Mouse (Mus musculus) intestine, embryonic 14.5 days (tissue): ENCODE results near the gene Rasal2. TPM values are rescaled to one million over a fixed set of nuclear protein-coding genes. Genes with fewer than 3 reads are reported as not detected.

ENCODE experiments used
- ATAC-seq: fragments of 200-750 bp; cut with Nextera tagmentation; replicated peaks from 2 replicates; pipeline ENCODE4 v1.8.0; 2017; ENCODE audit warnings: low read depth, moderate number of reproducible peaks, moderate TSS enrichment, moderate library complexity; ENCODE audit not compliant: low FRiP score, low TSS enrichment
- DNase-seq: peaks from one replicate; pipeline ENCODE4 v3.0.0-alpha.2; 2018; ENCODE audit warnings: low spot score
- H3K27ac ChIP-seq: fragments of 300-500 bp; sonication (generic); 2 replicates; pipeline ENCODE4 v1.5.1; 2014; ENCODE audit warnings: low read depth, mild to moderate bottlenecking, control low read depth
- H3K27me3 ChIP-seq: fragments of 300-500 bp; sonication (generic); replicated peaks from 2 replicates; pipeline ENCODE4 v1.6.1; 2014; ENCODE audit warnings: low read length, control low read depth; ENCODE audit not compliant: control insufficient read depth, insufficient read depth
- H3K36me3 ChIP-seq: fragments of 300-500 bp; sonication (generic); 2 replicates; pipeline ENCODE4 v1.6.1; 2014; ENCODE audit warnings: low read length, control low read depth; ENCODE audit not compliant: control insufficient read depth, insufficient read depth
- H3K4me1 ChIP-seq: fragments of 300-500 bp; sonication (generic); replicated peaks from 2 replicates; pipeline ENCODE4 v1.6.1; 2014; ENCODE audit warnings: low read length, control low read depth, mixed read lengths; ENCODE audit not compliant: control insufficient read depth, insufficient read depth
- H3K4me2 ChIP-seq: fragments of 300-500 bp; sonication (generic); 2 replicates; pipeline ENCODE4 v1.6.1; 2014; ENCODE audit warnings: low read length
- H3K4me3 ChIP-seq: fragments of 300-500 bp; sonication (generic); 2 replicates; pipeline ENCODE4 v1.5.1; 2014; ENCODE audit warnings: low read depth, low read length, control low read depth, mixed read lengths
- H3K9ac ChIP-seq: fragments of 300-500 bp; sonication (generic); 2 replicates; pipeline ENCODE4 v1.6.1; 2014; ENCODE audit warnings: mild to moderate bottlenecking, low read length
- H3K9me3 ChIP-seq: fragments of 300-500 bp; sonication (generic); 2 replicates; pipeline ENCODE4 v1.6.1; 2016; ENCODE audit warnings: low read length, control low read depth; ENCODE audit not compliant: control insufficient read depth
- WGBS: fragments of 180-500 bp; shearing (Covaris S2); extraction: QIAGEN DNeasy Blood & Tissue Kit; methylation state at CpG from one replicate; pipeline ENCODE4 v1.1.7; 2014; 5-methylcytosine and 5-hydroxymethylcytosine counted together
- polyA plus RNA-seq: library from polyadenylated mRNA; unstranded; fragments of >200 nt; fragmentation: Nextera tagmentation; extraction: Ambion mirVana; gene quantifications from 2 replicates; pipeline ENCODE4 v1.2.1, GENCODE M21; 2014

The Rasal2 gene
- polyA plus RNA-seq, 1 experiment from 2014 or later = 8.3 TPM

DNA sequence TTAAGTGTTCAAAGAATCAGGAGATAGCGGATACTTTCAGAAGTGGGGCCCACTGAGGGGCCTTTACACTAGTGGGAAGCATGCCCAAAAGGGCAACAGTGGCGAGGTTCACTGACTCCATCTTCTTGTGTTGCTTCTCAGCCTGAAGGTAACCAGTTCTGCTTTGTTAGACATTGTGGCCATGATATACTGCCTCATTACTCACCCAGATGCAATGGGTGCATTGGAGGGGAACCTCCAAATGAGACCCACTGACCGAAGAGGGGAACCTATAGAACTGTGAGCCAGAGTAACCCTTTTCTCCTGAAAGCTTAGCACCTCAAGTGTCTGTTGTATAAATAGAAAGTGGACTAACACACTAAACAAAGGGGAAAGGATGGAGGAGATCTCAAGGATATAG, 116.5 kb downstream of the Rasal2 start:
- 94% methylated on average over 3 of the region's 3 CpGs for WGBS
- Histone ChIP-seq H3K9ac (no peak overlapping the region), H3K4me3 (no peak overlapping the region), H3K9me3 (no peaks in the 10 kb centered on the region), H3K36me3 (no peaks in the 10 kb centered on the region), H3K4me2 (no peak overlapping the region), H3K27ac (no peak overlapping the region), H3K4me1 (no peaks in the 10 kb centered on the region), H3K27me3 (no peaks in the 10 kb centered on the region)
- ATAC-seq = no peak
- no peak for DNase-seq

DNA sequence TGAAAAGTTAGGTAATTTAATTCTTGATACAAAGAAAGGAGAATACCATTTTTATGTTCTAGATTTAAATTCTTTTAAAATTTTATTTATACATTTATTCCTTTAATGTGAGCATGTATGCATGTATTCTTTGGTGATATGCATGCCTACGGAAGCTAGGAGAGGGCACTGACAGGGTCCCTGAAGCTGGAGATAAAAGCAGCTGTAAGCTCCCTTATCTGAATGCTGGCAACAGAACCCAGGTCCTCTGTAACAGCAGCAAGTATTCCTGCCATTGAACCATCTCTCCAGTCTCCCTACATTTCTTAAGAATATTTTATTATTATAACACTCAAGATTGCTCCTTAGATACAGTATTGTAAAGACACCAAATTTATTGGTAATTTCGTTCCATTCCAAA, 122.2 kb downstream of the Rasal2 start:
- ATAC-seq (no peak), DNase-seq (no peak)
- no peak overlapping the region for H3K27ac ChIP-seq
- H3K4me2 ChIP-seq = no peak overlapping the region
- H3K36me3 ChIP-seq = no peaks in the 10 kb centered on the region
- H3K27me3 ChIP-seq = no peaks in the 10 kb centered on the region
- no peak overlapping the region for H3K4me3 ChIP-seq
- 90% methylated on average over 2 of the region's 2 CpGs for WGBS
- H3K9ac ChIP-seq = no peak overlapping the region
- H3K4me1 ChIP-seq = no peaks in the 10 kb centered on the region
- no peaks in the 10 kb centered on the region for H3K9me3 ChIP-seq

DNA sequence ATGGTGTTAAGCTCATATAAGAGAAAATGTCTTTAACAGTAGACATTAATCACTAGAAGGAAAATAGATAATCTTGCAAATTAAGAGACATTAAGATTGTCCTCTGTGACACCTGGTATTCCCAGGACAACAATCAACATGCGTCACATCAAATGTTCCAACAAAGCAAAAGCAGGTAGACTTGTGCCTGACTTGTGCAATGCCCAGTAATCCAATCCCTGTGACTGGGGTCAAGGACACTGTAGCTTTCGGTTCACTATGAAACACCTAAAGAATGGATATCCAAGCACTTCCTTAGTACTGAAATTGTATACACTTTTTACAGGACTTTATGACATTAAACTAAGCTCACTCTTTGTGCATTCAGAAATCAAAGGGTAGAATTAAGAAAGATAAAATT, 123.1 kb downstream of the Rasal2 start:
- Histone ChIP-seq H3K27me3 (no peaks in the 10 kb centered on the region), H3K27ac (no peak overlapping the region), H3K9ac (no peak overlapping the region), H3K9me3 (no peaks in the 10 kb centered on the region), H3K4me1 (no peaks in the 10 kb centered on the region), H3K4me3 (no peak overlapping the region), H3K36me3 (no peaks in the 10 kb centered on the region), H3K4me2 (no peak overlapping the region)
- DNase-seq (no peak), ATAC-seq (no peak)
- 85% methylated on average over 2 of the region's 2 CpGs for WGBS

DNA sequence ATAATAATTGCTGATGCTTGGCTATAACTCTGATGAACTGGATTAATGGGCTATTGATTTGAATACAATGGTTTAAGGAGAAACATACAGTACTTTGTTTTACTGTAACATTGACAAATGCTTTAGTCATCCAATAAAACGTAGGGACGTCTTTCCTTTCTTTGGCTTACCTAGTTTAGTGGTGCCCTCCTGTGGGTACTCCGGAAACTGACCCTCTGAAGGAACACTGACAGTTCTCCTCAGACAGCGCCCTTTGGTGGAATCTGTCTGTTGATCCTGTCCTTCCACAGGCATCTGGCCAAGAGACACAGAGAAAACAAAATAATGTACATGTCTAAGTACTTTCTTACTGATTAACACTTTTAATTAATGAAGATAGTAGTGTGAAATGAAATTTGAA, 125.8 kb downstream of the Rasal2 start:
- no peaks in the 10 kb centered on the region for H3K9me3 ChIP-seq
- H3K9ac ChIP-seq = no peak overlapping the region
- H3K27ac ChIP-seq = no peak overlapping the region
- DNase-seq (no peak), ATAC-seq (no peak)
- no peaks in the 10 kb centered on the region for H3K27me3 ChIP-seq
- H3K4me1 ChIP-seq = no peaks in the 10 kb centered on the region
- no peaks in the 10 kb centered on the region for H3K36me3 ChIP-seq
- no peak overlapping the region for H3K4me2 ChIP-seq
- 12% methylated on average over 4 of the region's 4 CpGs for WGBS
- no peak overlapping the region for H3K4me3 ChIP-seq

DNA sequence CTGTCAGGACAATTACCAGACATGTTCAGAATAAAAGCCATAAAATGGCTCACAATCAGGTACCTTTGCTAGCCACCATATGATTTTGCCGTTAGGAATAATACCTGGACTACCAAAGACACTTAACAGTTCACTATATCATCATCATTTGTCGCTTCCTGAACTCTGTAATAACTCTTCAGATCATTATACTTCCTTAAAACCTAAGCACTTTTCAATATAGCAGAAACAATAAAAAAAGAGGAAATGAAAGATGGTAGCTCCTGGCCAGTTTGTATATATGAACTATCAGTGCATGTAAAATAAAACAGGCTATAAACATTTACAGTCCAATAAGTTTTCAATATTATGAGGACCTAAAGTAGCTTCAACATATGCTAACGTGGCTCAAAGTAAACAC, 127.0 kb downstream of the Rasal2 start:
- Histone ChIP-seq H3K4me2 (no peak overlapping the region), H3K9me3 (no peaks in the 10 kb centered on the region), H3K4me1 (no peaks in the 10 kb centered on the region), H3K27ac (no peak overlapping the region), H3K27me3 (no peaks in the 10 kb centered on the region), H3K9ac (no peak overlapping the region), H3K36me3 (no peaks in the 10 kb centered on the region), H3K4me3 (no peak overlapping the region)
- no peak for ATAC-seq
- WGBS = 57% methylated on average over 3 of the region's 3 CpGs
- DNase-seq = no peak

GRCm38 (mm10) chr1:157280781-157281180, 131.6 kb downstream of the Rasal2 start:
- no peak overlapping the region for H3K27ac ChIP-seq

GRCm38 (mm10) chr1:157275672-157276307, 136.6 kb downstream of the Rasal2 start:
- no peaks in the 10 kb centered on the region for H3K4me1 ChIP-seq
- no peak overlapping the region for H3K9ac ChIP-seq
- H3K36me3 ChIP-seq = no peaks in the 10 kb centered on the region
- DNase-seq (no peak), ATAC-seq (no peak)
- no peaks in the 10 kb centered on the region for H3K27me3 ChIP-seq
- no peak overlapping the region for H3K4me3 ChIP-seq
- H3K9me3 ChIP-seq = no peaks in the 10 kb centered on the region
- WGBS = 87% methylated on average over 4 of the region's 4 CpGs
- no peak overlapping the region for H3K27ac ChIP-seq
- no peak overlapping the region for H3K4me2 ChIP-seq

More at GRCm38 (mm10) chr1:157280781-157281180, 131.6 kb downstream of the Rasal2 start:
- no peak overlapping the region for H3K9ac ChIP-seq
- no peak for DNase-seq
- no peaks in the 10 kb centered on the region for H3K9me3 ChIP-seq
- H3K4me3 ChIP-seq = no peak overlapping the region
- H3K27me3 ChIP-seq = no peaks in the 10 kb centered on the region
- no peak overlapping the region for H3K4me2 ChIP-seq
- H3K4me1 ChIP-seq = no peaks in the 10 kb centered on the region
- no peaks in the 10 kb centered on the region for H3K36me3 ChIP-seq
- no peak for ATAC-seq

DNA sequence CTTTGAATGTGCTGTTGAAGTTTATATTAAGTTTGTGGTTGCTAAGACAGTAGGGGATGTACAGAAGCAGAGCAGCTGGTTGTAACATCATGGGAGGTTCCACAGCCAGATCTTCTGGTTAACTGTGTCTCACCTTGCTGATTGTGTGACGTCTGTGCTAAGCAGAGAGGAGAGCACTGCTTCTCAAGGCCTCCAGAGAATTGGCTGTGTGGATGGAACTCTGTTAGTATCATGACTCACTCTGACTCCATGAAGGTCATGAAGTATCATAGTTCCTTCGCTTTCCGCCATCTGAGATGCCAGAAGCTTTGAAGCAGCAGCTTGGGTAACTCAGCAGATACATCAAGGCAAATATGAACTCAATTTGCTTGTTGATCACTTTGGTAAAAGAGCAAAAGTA, 144.5 kb downstream of the Rasal2 start:
- ATAC-seq = no peak
- Histone ChIP-seq H3K27ac (no peak overlapping the region), H3K4me2 (no peak overlapping the region), H3K9ac (no peak overlapping the region), H3K36me3 (no peaks in the 10 kb centered on the region), H3K4me1 (no peaks in the 10 kb centered on the region), H3K4me3 (no peak overlapping the region), H3K9me3 (no peaks in the 10 kb centered on the region), H3K27me3 (no peaks in the 10 kb centered on the region)
- DNase-seq = no peak
- 78% methylated on average over 3 of the region's 3 CpGs for WGBS

- Histone ChIP-seq H3K9me3 (no peaks in the 10 kb centered on the region), H3K4me2 (no peak overlapping the region), H3K27me3 (no peaks in the 10 kb centered on the region), H3K4me3 (no peak overlapping the region), H3K36me3 (no peaks in the 10 kb centered on the region), H3K4me1 (peaks cover 8% of the 10 kb centered on the region; the same call in 1 of the 2 replicates), H3K27ac (no peak overlapping the region), H3K9ac (no peak overlapping the region)
- ATAC-seq = no peak; the same call in 1 of the 2 replicates
- WGBS = 23% methylated on average over 4 of the region's 4 CpGs
- no peak for DNase-seq
Observed at GRCm38 (mm10) chr1:157256562-157256961, 155.8 kb downstream of the Rasal2 start.
